Mouse (Mus musculus): ENCODE results near the gene Gbx1. TPM values are rescaled to one million over a fixed set of nuclear protein-coding genes. Genes with fewer than 3 reads are reported as not detected.
"Not testable (repeated sequence)": the region's sequence is repeated elsewhere in the genome, so short reads cannot be mapped to it uniquely, and the experiment has no call there.

The Gbx1 gene
- 0.04 and 0.06 TPM in 2 replicates for polyA plus RNA-seq (2012; rRNA removed)

- H3K4me1 ChIP-seq (ENCODE audit: control insufficient read depth, insufficient read depth, low read length): no peaks in the 10 kb centered on the region
- TF ChIP-seq POLR2A (IDR thresholded peaks at IDR 0.05; ENCODE audit: extremely low read depth, insufficient read depth, low read length) (no peak), CTCF (IDR thresholded peaks at IDR 0.05; ENCODE audit: extremely low read depth, insufficient read depth, low read length) (no peak)
- H3K27ac ChIP-seq (ENCODE audit: insufficient read depth, low read length): no peak within 1 kb of the TSS
- H3K4me3 ChIP-seq (ENCODE audit: insufficient read depth, low read length): no peak within 1 kb of the TSS
These were observed at the start of gene Gbx1 for GRCm38 (mm10) chr5:24526889-24527230. Gene Gbx1 (minus strand): TSS chr5:24527202.

- Histone ChIP-seq H3K27ac (ENCODE audit: insufficient read depth, low read length) (no peak overlapping the region), H3K4me1 (ENCODE audit: control insufficient read depth, insufficient read depth, low read length) (no peaks in the 10 kb centered on the region), H3K4me3 (ENCODE audit: insufficient read depth, low read length) (peak overlapping the region; percentile 54)
- TF ChIP-seq CTCF (IDR thresholded peaks at IDR 0.05; ENCODE audit: extremely low read depth, insufficient read depth, low read length) (no peak), POLR2A (IDR thresholded peaks at IDR 0.05; ENCODE audit: extremely low read depth, insufficient read depth, low read length) (no peak)
These were observed 49.8 kb upstream of the Gbx1 start for GRCm38 (mm10) chr5:24576801-24577182.

GRCm38 (mm10) chr5:24575948-24576347, 48.9 kb upstream of the Gbx1 start:
- no peak overlapping the region; the same call in 1 of the 2 replicates for H3K4me3 ChIP-seq (ENCODE audit: insufficient read depth, low read length)
- no peak overlapping the region for H3K27ac ChIP-seq (ENCODE audit: insufficient read depth, low read length)
- no peak for TF ChIP-seq POLR2A (IDR thresholded peaks at IDR 0.05; ENCODE audit: extremely low read depth, insufficient read depth, low read length)
- H3K4me1 ChIP-seq (ENCODE audit: control insufficient read depth, insufficient read depth, low read length): no peaks in the 10 kb centered on the region

DNA sequence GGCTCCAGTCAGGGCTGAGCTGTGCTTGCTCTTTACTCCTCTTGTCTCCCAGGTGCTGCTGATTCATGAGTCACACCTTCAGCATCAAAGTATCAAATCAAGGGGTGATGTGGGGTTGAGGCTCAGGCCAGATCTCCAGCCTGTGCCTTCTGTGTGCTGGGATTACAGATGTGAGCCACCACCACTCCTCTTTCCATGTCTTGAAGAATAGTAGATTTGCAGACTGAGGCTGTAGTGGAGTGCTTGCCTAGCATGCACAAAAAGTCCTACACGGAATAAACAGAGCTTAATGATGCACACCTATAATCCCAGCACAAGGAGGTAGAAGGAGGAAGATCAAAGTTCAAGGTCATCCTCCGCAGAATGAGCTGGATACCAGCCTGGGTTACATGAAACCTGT, 29.7 kb upstream of the Gbx1 start, which contains the start of gene 4931409K22Rik:
TSS of gene 4931409K22Rik (minus strand) at position 101 of the 400 bp plus-strand sequence.
- Histone ChIP-seq H3K27ac (ENCODE audit: insufficient read depth, low read length) (no peak within 1 kb of the TSS), H3K4me1 (ENCODE audit: control insufficient read depth, insufficient read depth, low read length) (no peaks in the 10 kb centered on the region), H3K4me3 (ENCODE audit: insufficient read depth, low read length) (no peak within 1 kb of the TSS)
- TF ChIP-seq CTCF (IDR thresholded peaks at IDR 0.05; ENCODE audit: extremely low read depth, insufficient read depth, low read length): no peak
- TF ChIP-seq POLR2A (IDR thresholded peaks at IDR 0.05; ENCODE audit: extremely low read depth, insufficient read depth, low read length): no peak

GRCm38 (mm10) chr5:24555335-24555734, 28.3 kb upstream of the Gbx1 start:
- not testable (repeated sequence) for H3K27ac ChIP-seq (ENCODE audit: insufficient read depth, low read length); H3K4me1 ChIP-seq (ENCODE audit: control insufficient read depth, insufficient read depth, low read length); H3K4me3 ChIP-seq (ENCODE audit: insufficient read depth, low read length)

- H3K4me3 ChIP-seq (ENCODE audit: insufficient read depth, low read length): no peak overlapping the region
- no peak overlapping the region for H3K27ac ChIP-seq (ENCODE audit: insufficient read depth, low read length)
- TF ChIP-seq CTCF (IDR thresholded peaks at IDR 0.05; ENCODE audit: extremely low read depth, insufficient read depth, low read length) (no peak), POLR2A (IDR thresholded peaks at IDR 0.05; ENCODE audit: extremely low read depth, insufficient read depth, low read length) (no peak)
- peaks cover 4% of the 10 kb centered on the region for H3K4me1 ChIP-seq (ENCODE audit: control insufficient read depth, insufficient read depth, low read length)
These were observed 26.7 kb upstream of the Gbx1 start for GRCm38 (mm10) chr5:24553621-24554244.

DNA sequence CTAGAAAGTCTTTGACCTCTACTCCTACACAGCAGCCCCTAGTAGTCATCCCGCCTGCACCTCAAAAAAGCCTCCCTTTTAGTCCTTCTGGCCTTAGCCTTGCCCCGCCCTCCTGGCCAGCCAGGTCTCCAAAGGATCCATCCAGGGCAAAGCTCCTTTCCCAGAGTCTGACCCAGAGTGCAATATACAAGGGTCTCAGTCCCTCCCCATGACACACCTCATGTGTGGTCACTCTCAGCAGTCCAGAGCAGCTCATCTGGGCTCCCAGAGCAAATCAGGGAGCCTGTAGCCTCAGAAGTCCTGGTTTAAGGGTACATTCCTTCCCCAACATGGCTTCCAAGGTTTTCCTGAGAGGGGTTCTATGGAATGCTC, 24.3 kb upstream of the Gbx1 start:
- H3K4me3 ChIP-seq (ENCODE audit: insufficient read depth, low read length): no peak overlapping the region
- no peak overlapping the region for H3K27ac ChIP-seq (ENCODE audit: insufficient read depth, low read length)
- TF ChIP-seq CTCF (IDR thresholded peaks at IDR 0.05; ENCODE audit: extremely low read depth, insufficient read depth, low read length) (no peak), POLR2A (IDR thresholded peaks at IDR 0.05; ENCODE audit: extremely low read depth, insufficient read depth, low read length) (no peak)
- peaks cover 4% of the 10 kb centered on the region for H3K4me1 ChIP-seq (ENCODE audit: control insufficient read depth, insufficient read depth, low read length)

DNA sequence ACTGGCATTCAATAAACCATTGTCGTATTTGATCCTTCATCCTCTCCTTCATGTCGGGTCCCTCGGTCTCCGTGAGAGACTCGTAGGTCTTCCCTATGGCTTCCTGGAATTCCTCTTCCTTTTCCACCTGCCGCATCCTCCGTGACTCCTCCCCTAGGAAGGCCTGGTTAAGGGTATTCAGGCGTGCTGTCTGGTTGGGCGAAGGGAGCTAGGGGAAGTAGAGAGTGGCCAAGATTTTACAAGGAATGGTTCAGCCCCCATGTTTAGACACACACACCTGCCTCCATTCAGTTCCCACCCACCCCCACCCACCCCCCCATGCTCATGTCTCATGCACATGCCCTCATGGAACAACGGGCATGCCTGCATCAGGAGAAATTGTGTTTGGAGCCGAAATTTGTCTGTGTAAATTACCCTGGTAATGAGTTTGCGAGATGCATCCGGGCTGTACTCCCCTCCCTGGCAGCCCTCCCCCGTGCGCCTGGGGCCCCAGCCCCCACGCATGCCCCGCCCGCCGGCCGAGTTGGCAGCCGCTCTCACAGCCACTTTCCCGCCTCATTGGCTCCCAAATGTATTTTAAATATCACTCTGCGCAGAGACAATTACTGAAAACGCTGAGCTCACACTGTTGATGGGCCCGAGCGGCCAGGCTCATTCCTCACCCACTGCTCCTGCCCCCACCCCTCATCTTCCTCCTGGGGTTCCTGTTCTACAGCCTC, 23.8 kb upstream of the Gbx1 start:
- Histone ChIP-seq H3K4me1 (ENCODE audit: control insufficient read depth, insufficient read depth, low read length) (peaks cover 4% of the 10 kb centered on the region), H3K4me3 (ENCODE audit: insufficient read depth, low read length) (no peak overlapping the region), H3K27ac (ENCODE audit: insufficient read depth, low read length) (no peak overlapping the region)
- TF ChIP-seq POLR2A (IDR thresholded peaks at IDR 0.05; ENCODE audit: extremely low read depth, insufficient read depth, low read length): no peak
- no peak for TF ChIP-seq CTCF (IDR thresholded peaks at IDR 0.05; ENCODE audit: extremely low read depth, insufficient read depth, low read length)

GRCm38 (mm10) chr5:24542643-24543042, 15.6 kb upstream of the Gbx1 start:
- Histone ChIP-seq H3K27ac (ENCODE audit: insufficient read depth, low read length) (no peak overlapping the region), H3K4me3 (ENCODE audit: insufficient read depth, low read length) (no peak overlapping the region), H3K4me1 (ENCODE audit: control insufficient read depth, insufficient read depth, low read length) (peaks cover 2% of the 10 kb centered on the region; the same call in 1 of the 2 replicates)
- no peak for TF ChIP-seq POLR2A (IDR thresholded peaks at IDR 0.05; ENCODE audit: extremely low read depth, insufficient read depth, low read length)
- no peak for TF ChIP-seq CTCF (IDR thresholded peaks at IDR 0.05; ENCODE audit: extremely low read depth, insufficient read depth, low read length)

DNA sequence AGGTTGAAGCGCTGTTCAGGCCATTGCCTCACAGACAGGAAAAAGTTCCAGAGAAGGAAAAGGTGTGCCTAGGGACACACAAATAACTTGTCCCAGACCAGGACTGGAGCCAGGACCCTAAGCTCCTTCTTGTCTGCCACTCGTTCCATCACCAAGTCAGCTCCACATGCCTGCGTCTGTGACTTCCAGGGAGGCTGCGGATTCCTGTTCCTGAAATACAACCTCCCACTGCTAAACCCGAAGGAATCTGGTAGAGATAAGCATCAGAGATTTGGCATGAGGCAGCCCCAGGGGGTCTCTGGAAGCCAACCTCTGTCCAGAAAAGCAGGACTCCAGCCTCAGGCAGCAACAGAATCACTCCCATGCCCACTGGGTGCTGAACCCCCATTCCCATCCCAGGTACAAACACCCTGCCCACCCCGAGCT, 14.2 kb upstream of the Gbx1 start:
- TF ChIP-seq CTCF (IDR thresholded peaks at IDR 0.05; ENCODE audit: extremely low read depth, insufficient read depth, low read length): no peak
- TF ChIP-seq POLR2A (IDR thresholded peaks at IDR 0.05; ENCODE audit: extremely low read depth, insufficient read depth, low read length): no peak

More for the DNA sequence above, 14.2 kb upstream of the Gbx1 start:
- Histone ChIP-seq H3K4me1 (ENCODE audit: control insufficient read depth, insufficient read depth, low read length) (peaks cover 2% of the 10 kb centered on the region; the same call in 1 of the 2 replicates), H3K27ac (ENCODE audit: insufficient read depth, low read length) (no peak overlapping the region), H3K4me3 (ENCODE audit: insufficient read depth, low read length) (no peak overlapping the region)

Data from cortical plate, adult 2 months (tissue).